Mouse (Mus musculus): ENCODE measurements around the gene Dbil5.

DNA sequence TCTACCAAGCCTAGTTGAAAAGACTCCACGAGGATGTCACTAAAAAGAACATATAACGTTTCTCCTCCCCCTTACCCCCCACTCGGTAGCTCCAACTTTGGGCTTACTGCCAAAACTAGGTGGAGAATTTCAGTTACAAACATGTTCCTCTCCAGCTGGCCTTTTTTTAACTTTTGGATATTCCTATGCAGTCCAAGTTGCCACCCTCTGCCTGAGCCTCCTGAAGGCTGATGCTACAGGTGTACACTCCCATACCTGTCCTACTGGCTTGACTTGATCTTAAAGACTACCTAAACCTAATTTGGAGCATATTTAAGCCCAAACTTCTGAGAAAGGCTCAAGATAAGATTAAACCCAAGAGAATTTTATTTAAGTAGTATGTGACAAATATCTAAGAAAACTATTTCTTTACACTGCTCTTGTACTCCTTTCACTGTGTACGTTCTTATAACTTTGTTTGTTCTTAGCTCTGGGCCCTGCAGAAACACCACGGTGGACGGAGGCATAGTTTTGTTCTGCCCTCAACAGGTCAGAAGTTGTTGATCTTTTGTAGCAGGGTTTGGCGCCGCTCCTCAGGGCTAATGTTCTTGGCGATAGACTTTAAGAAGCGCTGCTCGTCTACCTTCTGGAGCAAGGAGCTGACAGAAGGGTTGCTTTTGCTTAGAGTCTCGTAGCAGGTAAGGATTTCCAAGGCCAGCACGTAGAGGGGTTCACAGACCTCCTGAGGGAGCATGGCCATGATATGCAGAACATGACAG, 7.0 kb upstream of the Dbil5 start:
- TF ChIP-seq POLR2A (IDR thresholded peaks at IDR 0.05; ENCODE audit: low read depth, low read length) = no peak
- no peak for TF ChIP-seq CTCF (IDR thresholded peaks at IDR 0.05; ENCODE audit: extremely low read depth, insufficient read depth, insufficient read length, insufficient replicate concordance)
